Mouse (Mus musculus) ZHBTc4 (cell line): Measurements from ENCODE around the gene Tmem150a.

ENCODE experiments used
- DNase-seq: peaks from one replicate; pipeline ENCODE4 v3.0.0-alpha.2; 2011; ENCODE audit warnings: low read depth, low spot score

Gene Tmem150a

GRCm38 (mm10) chr6:72401875-72402274, 46.6 kb downstream of the Tmem150a start:
- peak; percentile 86 for DNase-seq

GRCm38 (mm10) chr6:72405356-72405755, 50.1 kb downstream of the Tmem150a start:
- DNase-seq: no peak

- peak; percentile 95 for DNase-seq
Observed at GRCm38 (mm10) chr6:72407119-72407518, 51.9 kb downstream of the Tmem150a start.
